Mouse (Mus musculus): ENCODE results near the gene Zfand6. TPM values are rescaled to one million over a fixed set of nuclear protein-coding genes. Genes with fewer than 3 reads are reported as not detected.

The Zfand6 gene
- total and polyA plus RNA-seq, 2 experiments from 2014 or later, result 104 to 141 TPM

DNA sequence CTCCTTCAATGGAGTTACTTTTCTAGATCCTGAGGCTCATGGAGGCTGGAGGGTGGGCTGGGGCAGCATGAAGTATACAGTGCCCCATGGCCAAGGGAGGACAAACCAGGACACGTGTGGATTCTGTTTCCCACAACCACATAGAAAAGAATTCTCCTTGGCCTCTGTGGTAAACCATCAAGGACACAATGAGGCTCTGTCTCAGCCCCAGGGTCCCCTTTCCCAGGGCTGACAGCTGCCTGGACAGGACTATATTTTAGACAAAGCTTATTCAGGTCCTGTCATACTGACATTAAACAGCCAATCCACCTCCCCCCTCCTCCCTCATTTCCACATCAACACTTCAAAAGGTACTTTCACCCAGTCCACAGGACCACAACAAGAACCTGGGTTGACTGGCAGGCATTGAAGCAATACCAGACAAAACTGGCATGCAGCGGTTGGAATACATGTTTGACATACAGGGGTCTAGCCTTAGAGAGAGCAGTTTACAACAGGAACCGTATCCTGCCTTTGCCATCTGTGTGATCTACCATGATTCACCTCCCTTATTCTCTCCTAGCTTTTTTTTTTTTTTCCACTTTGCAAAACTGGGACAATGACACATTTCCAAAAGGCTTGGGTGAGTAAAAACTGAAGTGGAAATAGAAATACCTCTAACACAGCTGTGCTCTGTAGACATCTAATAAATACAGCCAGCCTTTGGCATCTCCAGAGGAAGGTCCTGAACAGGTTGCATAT lies 103.2 kb downstream of the Zfand6 start:
- Histone ChIP-seq H3K27me3 (ENCODE audit: insufficient read depth, low read length) (no peaks in the 10 kb centered on the region), H3K9me3 (ENCODE audit: low read length) (no peaks in the 10 kb centered on the region), H3K4me2 (ENCODE audit: low read depth, low read length) (no peak overlapping the region), H3K36me3 (ENCODE audit: insufficient read depth, low read length) (no peaks in the 10 kb centered on the region), H3K27ac (no peak overlapping the region), H3K4me1 (ENCODE audit: insufficient read depth, low read length) (no peaks in the 10 kb centered on the region), H3K4me3 (ENCODE audit: low read length) (no peak overlapping the region), H3K9ac (replicated peaks; ENCODE audit: low read length) (no peak overlapping the region)
- WGBS, result 46% methylated on average over 3 of the region's 3 CpGs
- TF ChIP-seq CTCF (IDR thresholded peaks at IDR 0.05; ENCODE audit: low read depth), result no peak
- ATAC-seq (peak; percentile 43), DNase-seq (ENCODE audit: low spot score) (no peak)

DNA sequence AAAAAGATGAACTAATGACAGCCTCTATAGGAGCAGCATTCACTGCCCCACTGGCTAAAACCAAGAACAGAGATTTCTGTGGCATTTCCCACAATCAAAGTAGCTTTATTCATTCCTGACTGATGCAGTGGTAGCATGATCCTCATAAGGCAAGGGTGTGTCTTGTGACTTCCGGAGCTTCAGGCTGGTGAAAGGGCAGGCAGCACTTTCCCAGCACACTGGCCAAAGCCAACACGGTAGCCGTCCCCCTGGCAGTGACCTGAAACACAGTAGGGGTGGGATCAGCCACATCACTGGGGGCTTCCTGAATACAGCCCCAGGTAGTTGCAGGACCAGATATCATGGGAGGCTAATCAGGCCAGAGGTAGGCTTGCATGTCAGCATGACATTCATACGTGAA lies 104.7 kb downstream of the Zfand6 start:
- WGBS, result 92% methylated on average over 4 of the region's 4 CpGs
- H3K9ac ChIP-seq (replicated peaks; ENCODE audit: low read length), result no peak overlapping the region
- no peak overlapping the region for H3K27ac ChIP-seq
- DNase-seq (ENCODE audit: low spot score), result no peak
- no peak overlapping the region for H3K4me3 ChIP-seq (ENCODE audit: low read length)
- H3K36me3 ChIP-seq (ENCODE audit: insufficient read depth, low read length), result no peaks in the 10 kb centered on the region
- no peak for TF ChIP-seq CTCF (IDR thresholded peaks at IDR 0.05; ENCODE audit: low read depth)
- ATAC-seq, result no peak
- H3K4me1 ChIP-seq (ENCODE audit: insufficient read depth, low read length), result no peaks in the 10 kb centered on the region
- no peak overlapping the region for H3K4me2 ChIP-seq (ENCODE audit: low read depth, low read length)
- no peaks in the 10 kb centered on the region for H3K27me3 ChIP-seq (ENCODE audit: insufficient read depth, low read length)
- no peaks in the 10 kb centered on the region for H3K9me3 ChIP-seq (ENCODE audit: low read length)

GRCm38 (mm10) chr7:84579769-84580168 lies 110.0 kb downstream of the Zfand6 start:
- H3K9me3 ChIP-seq (ENCODE audit: low read length), result no peaks in the 10 kb centered on the region
- H3K4me2 ChIP-seq (ENCODE audit: low read depth, low read length), result no peak overlapping the region
- 89% methylated on average over 1 of the region's 1 CpGs for WGBS
- H3K4me3 ChIP-seq (ENCODE audit: low read length), result no peak overlapping the region
- ATAC-seq, result no peak
- no peaks in the 10 kb centered on the region for H3K27me3 ChIP-seq (ENCODE audit: insufficient read depth, low read length)
- H3K36me3 ChIP-seq (ENCODE audit: insufficient read depth, low read length), result no peaks in the 10 kb centered on the region
- no peak for TF ChIP-seq CTCF (IDR thresholded peaks at IDR 0.05; ENCODE audit: low read depth)
- no peaks in the 10 kb centered on the region for H3K4me1 ChIP-seq (ENCODE audit: insufficient read depth, low read length)
- no peak overlapping the region for H3K27ac ChIP-seq
- DNase-seq (ENCODE audit: low spot score), result no peak
- no peak overlapping the region for H3K9ac ChIP-seq (replicated peaks; ENCODE audit: low read length)

DNA sequence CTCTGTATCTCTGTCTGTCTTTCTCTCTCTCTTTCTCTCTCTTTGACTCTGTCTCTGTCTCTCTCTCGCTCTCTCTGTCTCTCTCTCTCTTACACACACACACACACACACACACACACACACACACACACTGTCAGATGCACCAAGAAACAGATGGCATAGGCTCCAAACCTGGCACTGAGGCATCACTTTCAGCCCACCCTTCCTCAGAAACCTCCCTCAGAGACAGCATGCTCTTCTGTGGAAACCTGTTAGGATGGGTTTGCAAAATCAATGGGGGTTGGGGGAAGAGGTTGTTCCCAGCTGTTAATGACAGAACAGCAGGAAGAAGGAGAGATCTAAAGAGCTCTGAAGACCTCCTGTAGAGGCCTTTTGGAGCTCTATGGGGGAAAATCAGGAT lies 110.9 kb downstream of the Zfand6 start:
- H3K9ac ChIP-seq (replicated peaks; ENCODE audit: low read length), result no peak overlapping the region
- H3K4me1 ChIP-seq (ENCODE audit: insufficient read depth, low read length), result no peaks in the 10 kb centered on the region
- no peak for TF ChIP-seq CTCF (IDR thresholded peaks at IDR 0.05; ENCODE audit: low read depth)
- no peaks in the 10 kb centered on the region for H3K27me3 ChIP-seq (ENCODE audit: insufficient read depth, low read length)
- H3K4me3 ChIP-seq (ENCODE audit: low read length), result no peak overlapping the region
- H3K4me2 ChIP-seq (ENCODE audit: low read depth, low read length), result no peak overlapping the region
- WGBS, result 67% methylated on average over 1 of the region's 1 CpGs
- ATAC-seq (no peak), DNase-seq (ENCODE audit: low spot score) (no peak)
- H3K27ac ChIP-seq, result no peak overlapping the region
- H3K36me3 ChIP-seq (ENCODE audit: insufficient read depth, low read length), result no peaks in the 10 kb centered on the region
- no peaks in the 10 kb centered on the region for H3K9me3 ChIP-seq (ENCODE audit: low read length)

DNA sequence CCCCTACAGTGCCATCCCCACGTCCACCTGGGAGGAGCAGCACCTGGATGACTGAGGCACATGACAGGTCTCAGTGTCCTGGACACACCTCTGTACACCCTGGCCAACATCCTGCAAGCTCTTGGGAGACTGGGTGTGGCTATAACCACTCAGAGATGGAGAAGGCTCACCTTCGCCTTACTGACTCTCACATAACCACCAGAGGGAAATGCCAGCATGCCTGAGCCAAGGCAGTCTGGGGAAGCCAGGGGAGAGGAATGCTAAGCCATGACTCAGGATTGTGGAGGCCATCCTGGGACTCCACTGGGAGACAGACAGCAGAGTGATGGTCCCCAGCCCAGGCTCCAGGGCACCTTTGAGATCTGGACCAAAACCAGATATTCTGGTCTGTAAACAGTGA lies 112.7 kb downstream of the Zfand6 start:
- WGBS, result 78% methylated on average over 2 of the region's 2 CpGs
- no peak for ATAC-seq

DNA sequence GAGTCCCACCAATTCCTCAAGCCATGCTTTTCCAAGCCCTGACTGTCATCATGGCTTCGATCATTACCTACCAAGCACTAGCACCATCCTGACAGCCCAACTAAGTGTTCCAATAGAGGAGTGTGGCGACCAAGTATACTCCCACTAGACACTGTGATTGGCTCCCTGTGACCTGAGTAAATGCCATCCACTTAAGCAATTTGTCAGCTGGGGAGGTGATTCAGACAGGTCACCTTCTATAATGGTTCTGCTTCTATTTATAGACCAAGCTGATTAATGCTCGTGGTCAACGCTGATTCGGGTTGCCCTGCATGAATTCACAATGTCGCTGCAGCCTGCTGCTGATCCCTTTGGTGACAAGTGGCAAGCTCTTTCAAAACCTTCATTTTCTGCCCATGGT lies 123.6 kb downstream of the Zfand6 start:
- H3K9me3 ChIP-seq (ENCODE audit: low read length), result no peaks in the 10 kb centered on the region
- H3K27ac ChIP-seq, result no peak overlapping the region
- DNase-seq (ENCODE audit: low spot score) (no peak), ATAC-seq (peak; percentile 53; the same call in 1 of the 2 replicates)
- no peak overlapping the region for H3K9ac ChIP-seq (replicated peaks; ENCODE audit: low read length)
- no peaks in the 10 kb centered on the region for H3K4me1 ChIP-seq (ENCODE audit: insufficient read depth, low read length)
- no peak for TF ChIP-seq CTCF (IDR thresholded peaks at IDR 0.05; ENCODE audit: low read depth)
- 69% methylated on average over 6 of the region's 6 CpGs for WGBS
- no peaks in the 10 kb centered on the region for H3K27me3 ChIP-seq (ENCODE audit: insufficient read depth, low read length)
- H3K36me3 ChIP-seq (ENCODE audit: insufficient read depth, low read length), result no peaks in the 10 kb centered on the region
- no peak overlapping the region for H3K4me2 ChIP-seq (ENCODE audit: low read depth, low read length)
- no peak overlapping the region for H3K4me3 ChIP-seq (ENCODE audit: low read length)

More for the DNA sequence above, 112.7 kb downstream of the Zfand6 start:
- Histone ChIP-seq H3K9me3 (ENCODE audit: low read length) (no peaks in the 10 kb centered on the region), H3K9ac (replicated peaks; ENCODE audit: low read length) (no peak overlapping the region), H3K4me1 (ENCODE audit: insufficient read depth, low read length) (no peaks in the 10 kb centered on the region), H3K36me3 (ENCODE audit: insufficient read depth, low read length) (no peaks in the 10 kb centered on the region), H3K4me2 (ENCODE audit: low read depth, low read length) (no peak overlapping the region), H3K4me3 (ENCODE audit: low read length) (no peak overlapping the region), H3K27me3 (ENCODE audit: insufficient read depth, low read length) (no peaks in the 10 kb centered on the region), H3K27ac (no peak overlapping the region)
- no peak for TF ChIP-seq CTCF (IDR thresholded peaks at IDR 0.05; ENCODE audit: low read depth)
- no peak for DNase-seq (ENCODE audit: low spot score)

GRCm38 (mm10) chr7:84564236-84564635 lies 125.5 kb downstream of the Zfand6 start:
- Histone ChIP-seq H3K4me1 (ENCODE audit: insufficient read depth, low read length) (no peaks in the 10 kb centered on the region), H3K36me3 (ENCODE audit: insufficient read depth, low read length) (no peaks in the 10 kb centered on the region), H3K27me3 (ENCODE audit: insufficient read depth, low read length) (no peaks in the 10 kb centered on the region), H3K4me2 (ENCODE audit: low read depth, low read length) (no peak overlapping the region), H3K9me3 (ENCODE audit: low read length) (no peaks in the 10 kb centered on the region), H3K4me3 (ENCODE audit: low read length) (no peak overlapping the region), H3K9ac (replicated peaks; ENCODE audit: low read length) (no peak overlapping the region), H3K27ac (no peak overlapping the region)
- DNase-seq (ENCODE audit: low spot score) (no peak), ATAC-seq (no peak)
- TF ChIP-seq CTCF (IDR thresholded peaks at IDR 0.05; ENCODE audit: low read depth), result no peak
- 81% methylated on average over 3 of the region's 3 CpGs for WGBS

Other genes with a start within 250 kb of the Zfand6 start
- 1.9 and 3.6 TPM in 2 replicates for gene Gm2115, start 161.0 kb downstream of the Zfand6 start, total RNA-seq (2014; rRNA removed)
- gene Gm2115, start 161.0 kb downstream of the Zfand6 start, polyA plus RNA-seq (2015; fragmentation: Nextera tagmentation; extraction: Ambion mirVana), result 1.7 TPM in 2 replicates
- 17.6 and 20.8 TPM in 2 replicates for gene Fah, start 83.2 kb downstream of the Zfand6 start, total RNA-seq (2014; rRNA removed)
- 14.3 and 14.9 TPM in 2 replicates for gene Fah, start 83.2 kb downstream of the Zfand6 start, polyA plus RNA-seq (2015; fragmentation: Nextera tagmentation; extraction: Ambion mirVana)
- gene Olfr291, start 163.6 kb upstream of the Zfand6 start, total RNA-seq (2014; rRNA removed), result 0.04 TPM in 1 of 2 replicates, not detected in the other
- gene Olfr291, start 163.6 kb upstream of the Zfand6 start, polyA plus RNA-seq (2015; fragmentation: Nextera tagmentation; extraction: Ambion mirVana), result not detected in 2 replicates